Mouse (Mus musculus): ENCODE data around the gene Gm20547.

DNA sequence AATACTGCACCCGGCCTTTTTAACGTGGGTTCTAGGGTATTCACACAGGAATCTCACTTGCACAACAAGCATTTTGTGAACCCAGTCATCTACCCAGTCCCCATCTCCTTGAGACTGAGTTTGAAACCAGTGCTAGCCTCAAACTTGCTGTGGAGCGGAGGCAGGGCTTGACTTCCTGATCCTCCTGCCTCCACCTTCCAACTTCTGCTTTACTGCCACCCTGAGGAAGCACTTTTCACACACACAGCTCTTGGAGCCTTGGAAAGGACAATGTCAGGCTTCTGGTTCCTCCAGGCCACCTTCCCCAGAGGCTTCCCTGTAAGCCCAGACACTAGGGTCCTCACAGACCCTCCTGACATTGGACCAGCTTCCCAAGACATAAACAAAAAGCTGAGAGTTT lies 1.5 kb upstream of the Gm20547 start:
- TF ChIP-seq MAFK (IDR thresholded peaks at IDR 0.05; ENCODE audit: insufficient read depth, low read depth, low read length) (no peak), ZNF384 (IDR thresholded peaks at IDR 0.05; ENCODE audit: low read depth, low read length) (no peak)
